Mouse (Mus musculus) adrenal gland, postnatal 14 days (tissue): ENCODE measurements around the gene Galnt16. TPM values are rescaled to one million over a fixed set of nuclear protein-coding genes. Genes with fewer than 3 reads are reported as not detected.

ENCODE experiments used
- DNase-seq: peaks from one replicate; pipeline ENCODE4 v3.0.0; 2021; ENCODE audit warnings: mixed read lengths
- long read RNA-seq, 2 experiments: library from polyadenylated mRNA; stranded (forward); transcript quantifications; one replicate each; pipeline ENCODE4 v2.0.0; 2021
- total RNA-seq: library from RNA; stranded (reverse); gene quantifications from 2 replicates; pipeline ENCODE4 v1.2.3, GENCODE M21; 2021

Galnt16 gene
- 11.3 and 14.6 TPM in 2 replicates for total RNA-seq
- long read RNA-seq, experiment 1, partial matches to known transcripts = 2 of 8 reads
- long read RNA-seq, experiment 1, other reads (novel, unspliced or antisense) = 5 of 8 reads
- long read RNA-seq, experiment 2, transcript Galnt16-201 (15 exons, 3,922 nt) = major isoform, 5 of 8 reads
- long read RNA-seq, experiment 2, partial matches to known transcripts = 0 of 8 reads
- long read RNA-seq, experiment 2, other reads (novel, unspliced or antisense) = 3 of 8 reads

- DNase-seq = no peak
Measured at GRCm38 (mm10) chr12:80517977-80518376, at the start of gene Galnt16. Gene Galnt16, plus strand, starts transcription at chr12:80518277.

DNA sequence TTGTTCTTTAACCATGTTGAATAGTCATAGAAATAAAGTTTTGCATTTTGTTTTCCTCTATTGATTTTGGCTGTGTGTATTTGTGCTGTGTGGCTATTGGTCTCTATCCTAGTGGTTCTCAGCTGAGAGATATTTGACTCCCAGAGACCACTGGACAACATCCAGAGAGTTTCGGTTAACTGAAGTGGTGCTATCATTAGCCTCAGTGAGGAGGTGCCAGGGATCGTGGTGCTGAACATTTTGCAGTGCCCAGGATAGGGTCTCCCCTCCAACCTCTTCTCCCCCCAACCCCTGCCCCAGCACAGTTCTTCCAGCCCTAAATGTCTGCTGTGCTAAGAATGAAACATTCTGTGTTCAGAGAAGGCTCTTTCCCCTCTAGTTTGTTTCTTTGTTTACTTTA, 47.9 kb upstream of the Galnt16 start:
- no peak for DNase-seq

- DNase-seq = no peak
Measured at GRCm38 (mm10) chr12:80471926-80472325, 46.2 kb upstream of the Galnt16 start.

GRCm38 (mm10) chr12:80473731-80474130, 44.3 kb upstream of the Galnt16 start:
- no peak for DNase-seq

DNA sequence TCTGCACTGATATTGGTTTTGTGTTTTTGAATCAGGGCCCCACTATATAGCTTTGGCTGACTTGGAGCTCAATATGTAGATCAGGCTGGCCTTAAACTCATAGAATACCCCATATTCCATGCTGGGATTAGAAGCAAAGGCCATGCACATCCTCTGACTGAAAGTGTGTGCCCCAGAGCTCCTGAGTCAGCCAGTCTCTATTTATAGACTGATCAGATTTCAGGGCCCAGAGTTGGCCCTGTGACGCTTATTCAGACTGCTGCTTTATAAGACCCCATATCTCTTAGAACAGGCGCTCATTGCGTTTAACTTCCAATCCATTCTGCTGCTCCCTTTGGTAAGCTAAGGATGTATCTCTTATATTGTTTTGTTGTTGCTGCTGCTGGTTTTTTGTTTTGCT, 38.1 kb upstream of the Galnt16 start:
- DNase-seq = no peak

DNA sequence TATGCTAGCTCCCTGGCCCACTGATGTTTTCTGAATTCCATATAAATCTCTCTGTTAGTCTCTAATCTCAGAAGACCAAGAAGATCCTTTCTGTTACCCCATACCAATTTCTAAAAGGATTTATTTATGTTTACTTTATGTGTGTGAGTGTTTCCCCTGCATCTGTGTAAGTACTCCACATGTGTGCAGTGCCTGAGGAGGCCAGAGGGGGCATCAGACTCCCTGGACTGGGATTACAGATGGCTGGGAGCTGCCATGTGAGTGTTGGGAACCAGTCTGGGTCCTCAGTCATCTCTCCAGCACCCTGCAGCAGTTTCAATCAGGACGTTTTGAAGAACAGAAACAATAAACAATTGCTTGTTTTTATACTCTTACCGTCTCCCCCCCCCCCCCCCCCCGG, 34.7 kb upstream of the Galnt16 start:
- DNase-seq = no peak

- DNase-seq = no peak
Measured at GRCm38 (mm10) chr12:80493311-80493710, 24.8 kb upstream of the Galnt16 start.

GRCm38 (mm10) chr12:80495691-80496090, 22.4 kb upstream of the Galnt16 start:
- DNase-seq = no peak

DNA sequence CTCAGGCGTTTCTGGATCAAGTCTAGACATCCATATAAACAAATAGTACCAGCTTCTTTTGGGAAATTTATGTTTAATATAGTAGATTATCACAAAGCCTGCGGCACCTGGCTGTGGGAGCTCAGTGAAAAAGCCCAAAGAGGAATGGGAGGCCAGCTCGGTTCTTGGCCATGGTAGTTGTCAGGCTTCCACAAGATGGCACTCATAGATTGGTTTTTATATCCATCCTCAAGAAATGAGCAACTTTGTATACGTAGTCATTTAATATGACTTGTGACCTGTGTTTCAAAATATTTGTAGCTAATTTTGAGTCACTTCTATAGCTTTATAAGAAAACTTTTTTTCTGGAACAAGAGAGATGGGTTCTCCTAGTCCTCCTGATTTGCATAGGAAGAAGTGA, 19.7 kb upstream of the Galnt16 start:
- no peak for DNase-seq

- no peak for DNase-seq
Measured at GRCm38 (mm10) chr12:80500506-80500905, 17.6 kb upstream of the Galnt16 start.

- peak; percentile 41 for DNase-seq
Measured at GRCm38 (mm10) chr12:80504718-80505117, 13.4 kb upstream of the Galnt16 start.

GRCm38 (mm10) chr12:80507041-80507745, 10.9 kb upstream of the Galnt16 start:
- DNase-seq = peak; percentile 18

- no peak for DNase-seq
Measured at GRCm38 (mm10) chr12:80518393-80518756, 298 bp downstream of the Galnt16 start.

- peak; percentile 51 for DNase-seq
Measured at GRCm38 (mm10) chr12:80518757-80519620, 912 bp downstream of the Galnt16 start.

DNA sequence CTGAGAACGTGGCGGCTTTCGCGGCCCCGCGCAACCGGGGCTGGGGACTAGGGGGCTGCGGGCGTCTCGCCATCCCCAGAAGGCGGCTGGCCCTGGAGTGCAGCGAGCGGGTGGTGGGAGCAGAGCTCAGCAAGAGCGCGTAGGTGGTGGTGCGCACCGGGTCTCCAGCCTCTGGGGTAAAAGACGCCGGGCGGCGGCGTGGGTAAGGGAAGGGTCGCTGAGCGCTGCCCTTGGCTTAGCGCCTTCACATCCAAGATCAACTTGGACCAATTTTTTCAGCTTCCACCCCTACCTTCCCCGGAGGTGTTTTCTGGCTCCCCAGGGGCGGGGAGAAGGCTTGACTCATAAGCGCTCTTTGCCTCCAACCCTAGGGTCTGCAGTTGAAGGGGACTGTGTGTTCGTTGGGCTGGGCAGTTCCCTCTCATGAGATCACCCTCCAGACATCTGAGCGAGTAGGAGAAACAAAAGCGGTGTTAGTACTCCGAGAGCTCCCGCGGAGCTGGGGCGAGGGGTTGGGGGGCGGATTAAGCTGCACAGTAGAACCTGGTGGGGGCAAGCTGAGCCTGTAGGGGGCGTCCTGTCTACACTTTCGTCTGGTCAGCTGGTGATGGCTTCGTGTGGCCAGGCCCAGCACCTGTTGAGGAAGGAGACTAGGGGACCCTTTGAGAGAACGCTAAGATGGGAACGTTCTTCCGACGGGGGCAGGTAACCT, 1.7 kb downstream of the Galnt16 start:
- peak; percentile 58 for DNase-seq

DNA sequence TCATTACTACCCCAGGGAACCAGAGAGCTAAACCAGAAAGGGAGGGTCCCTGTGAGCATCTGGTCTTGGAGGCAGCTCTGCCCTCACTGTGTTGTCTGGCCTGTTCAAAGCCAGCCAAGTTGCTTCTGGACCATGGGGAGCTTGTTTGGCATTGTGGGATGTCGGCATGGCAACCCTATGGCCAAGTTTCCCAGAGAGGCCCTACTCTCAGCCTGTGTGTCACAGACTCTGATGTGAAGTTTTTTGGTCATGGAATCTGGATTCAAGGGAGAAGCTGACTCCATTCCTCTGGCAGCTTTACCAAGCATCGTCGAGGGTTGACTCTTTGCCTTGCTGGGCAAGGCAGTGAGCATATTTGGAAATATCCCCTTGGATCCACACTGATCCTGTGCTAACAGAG, 3.9 kb downstream of the Galnt16 start:
- DNase-seq = no peak

- DNase-seq = no peak
Measured at GRCm38 (mm10) chr12:80524276-80524921, 6.3 kb downstream of the Galnt16 start.

GRCm38 (mm10) chr12:80525513-80525912, 7.4 kb downstream of the Galnt16 start:
- no peak for DNase-seq

DNA sequence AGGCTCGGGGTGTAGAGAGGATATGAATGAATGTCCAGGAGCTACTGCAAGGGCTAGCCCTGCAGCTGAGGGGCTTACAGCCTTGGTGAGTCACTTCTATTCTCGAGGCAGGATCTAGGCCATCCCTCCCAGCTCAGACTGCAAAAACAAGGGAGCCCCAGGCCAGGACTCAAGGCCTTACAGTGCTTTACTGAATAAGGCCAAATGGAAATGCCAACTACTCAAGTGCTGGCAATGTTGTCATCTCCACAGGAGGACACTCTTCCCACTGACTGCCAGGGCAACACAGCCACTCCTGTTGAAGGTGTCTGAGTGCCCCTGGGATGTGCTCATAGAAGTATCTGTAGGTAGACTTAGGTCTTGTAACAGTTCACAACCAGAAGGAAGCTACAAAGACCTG, 8.4 kb downstream of the Galnt16 start:
- peak; percentile 40 for DNase-seq

GRCm38 (mm10) chr12:80527727-80528389, 9.8 kb downstream of the Galnt16 start:
- DNase-seq = no peak

- DNase-seq = no peak
Measured at GRCm38 (mm10) chr12:80530052-80530451, 12.0 kb downstream of the Galnt16 start.
